Mouse (Mus musculus) layer of hippocampus, adult 11-12 months (tissue): Measurements from ENCODE around the gene Arhgap15.

Source experiments
- DNase-seq: peaks from one replicate; pipeline ENCODE4 v3.0.0; 2022; ENCODE audit warnings: low spot score

Gene Arhgap15

DNA sequence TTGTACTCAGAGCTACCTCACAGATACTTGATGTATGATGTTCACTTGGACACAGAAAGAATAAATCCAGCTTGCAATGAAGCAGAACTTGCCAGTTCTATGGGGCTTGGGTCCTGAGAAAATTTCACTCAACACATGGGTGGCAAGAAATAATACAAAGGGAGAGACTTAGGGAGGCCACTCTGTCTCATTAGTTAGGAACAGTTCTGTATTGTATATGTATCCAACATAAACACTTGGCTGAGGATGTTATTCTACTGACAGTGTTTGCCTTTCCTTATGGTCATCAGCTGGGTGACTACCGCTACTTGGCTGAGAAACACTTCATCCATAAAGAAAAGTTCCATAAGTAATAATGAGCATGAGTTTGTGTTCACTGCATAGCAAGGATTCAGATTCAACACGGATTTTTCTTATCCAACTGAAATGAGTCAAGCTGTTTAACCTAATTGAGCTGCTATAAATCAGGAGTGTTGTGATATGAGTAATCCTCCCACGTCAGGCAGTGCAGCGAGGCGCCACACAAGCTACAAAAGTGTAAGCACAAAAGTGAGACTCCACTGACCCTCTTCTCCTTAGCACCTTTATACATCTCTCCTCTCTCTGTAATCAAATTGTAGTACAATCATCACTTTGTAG, 607.7 kb downstream of the Arhgap15 start:
- no peak for DNase-seq

DNA sequence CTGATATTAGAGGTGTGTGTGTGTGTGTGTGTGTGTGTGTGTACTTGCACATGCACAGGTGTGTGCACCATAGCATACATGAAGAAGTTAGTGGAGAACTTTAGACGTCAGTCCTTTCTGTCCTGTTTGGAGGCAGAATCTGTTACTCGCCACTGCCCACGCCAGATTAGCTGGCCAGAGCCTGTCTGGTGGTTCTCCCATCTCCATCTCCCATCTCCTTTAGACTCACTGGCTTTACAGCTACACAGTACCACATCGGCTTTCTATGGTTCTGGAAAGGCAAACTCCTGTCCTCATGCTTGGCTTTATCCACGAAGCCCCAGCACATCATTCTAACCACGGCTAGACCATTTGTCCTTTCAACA, 608.2 kb downstream of the Arhgap15 start:
- DNase-seq = no peak

DNA sequence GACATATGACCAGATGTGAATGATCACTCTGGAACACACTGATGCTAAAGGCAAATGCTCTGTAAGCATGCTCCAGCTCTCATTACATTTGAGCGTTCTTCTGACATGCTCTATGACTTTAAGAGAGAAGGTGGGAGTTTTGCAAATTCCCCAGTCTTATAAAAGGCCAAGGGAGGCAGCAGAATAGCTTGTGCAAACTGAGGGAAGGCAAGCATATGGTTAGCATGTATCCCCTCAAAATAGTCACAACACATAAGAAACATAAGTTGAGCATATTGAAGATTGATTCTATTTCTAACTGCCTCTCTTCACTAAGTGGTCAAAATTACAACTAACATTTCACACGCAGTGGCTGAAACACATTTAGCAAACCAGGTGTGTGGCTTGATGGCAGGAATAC, 631.6 kb downstream of the Arhgap15 start:
- DNase-seq = no peak

DNA sequence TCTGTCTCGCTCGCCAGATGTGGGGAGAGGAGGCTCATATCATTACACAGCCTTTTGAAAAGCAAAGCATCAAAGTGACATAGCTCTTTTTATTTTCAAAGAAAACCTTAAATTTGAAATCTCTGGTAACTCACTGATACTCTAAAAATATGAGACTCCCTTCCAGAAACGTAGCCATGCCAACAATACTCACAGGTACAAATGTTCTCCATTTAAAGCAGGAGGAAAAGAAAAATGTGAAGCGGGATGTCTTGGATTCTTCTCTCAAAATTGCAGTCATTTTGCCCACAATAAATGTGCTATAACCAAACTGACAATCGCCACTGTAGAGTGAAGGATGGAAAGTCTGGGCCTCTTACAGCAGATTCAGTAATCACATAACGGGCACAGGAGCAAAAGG, 635.9 kb downstream of the Arhgap15 start:
- DNase-seq = no peak

DNA sequence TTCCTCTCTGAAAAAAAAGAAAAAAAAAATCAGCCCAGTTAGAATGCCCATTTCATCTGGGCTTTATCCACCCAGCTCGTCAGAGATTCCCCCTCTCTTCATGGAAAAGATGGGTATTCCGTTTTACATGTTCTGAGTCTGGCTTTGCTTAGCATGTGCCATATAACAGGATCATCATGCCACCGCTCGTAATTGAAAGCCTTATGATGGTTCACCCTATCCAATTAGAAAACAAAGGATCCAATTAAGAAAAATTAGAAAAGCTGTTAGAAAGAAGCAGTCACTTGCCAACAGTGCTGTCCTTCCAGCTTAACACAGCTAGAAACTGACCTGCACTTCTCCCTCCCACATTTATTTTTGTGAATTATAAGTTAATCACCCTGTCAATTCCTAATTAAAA, 640.9 kb downstream of the Arhgap15 start:
- no peak for DNase-seq

DNA sequence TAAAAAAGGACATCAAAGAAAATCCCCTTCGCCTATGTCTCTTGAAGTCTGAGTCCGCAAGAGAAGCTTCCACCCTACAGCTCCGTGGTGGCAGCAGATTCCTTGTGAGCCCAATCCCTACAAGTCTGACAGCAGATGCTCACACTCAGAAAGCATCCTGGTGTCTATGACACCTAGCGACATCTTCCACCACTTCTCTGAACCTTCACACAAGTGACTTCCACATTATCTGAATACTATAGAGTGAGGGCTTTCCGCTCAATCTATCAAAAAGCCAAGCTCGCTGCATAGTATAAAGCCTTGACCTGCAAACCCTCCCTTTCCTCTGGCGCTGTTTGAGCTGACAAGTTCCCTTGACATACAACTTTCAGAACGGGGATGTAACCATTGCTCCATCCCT, 645.2 kb downstream of the Arhgap15 start:
- DNase-seq = no peak

DNA sequence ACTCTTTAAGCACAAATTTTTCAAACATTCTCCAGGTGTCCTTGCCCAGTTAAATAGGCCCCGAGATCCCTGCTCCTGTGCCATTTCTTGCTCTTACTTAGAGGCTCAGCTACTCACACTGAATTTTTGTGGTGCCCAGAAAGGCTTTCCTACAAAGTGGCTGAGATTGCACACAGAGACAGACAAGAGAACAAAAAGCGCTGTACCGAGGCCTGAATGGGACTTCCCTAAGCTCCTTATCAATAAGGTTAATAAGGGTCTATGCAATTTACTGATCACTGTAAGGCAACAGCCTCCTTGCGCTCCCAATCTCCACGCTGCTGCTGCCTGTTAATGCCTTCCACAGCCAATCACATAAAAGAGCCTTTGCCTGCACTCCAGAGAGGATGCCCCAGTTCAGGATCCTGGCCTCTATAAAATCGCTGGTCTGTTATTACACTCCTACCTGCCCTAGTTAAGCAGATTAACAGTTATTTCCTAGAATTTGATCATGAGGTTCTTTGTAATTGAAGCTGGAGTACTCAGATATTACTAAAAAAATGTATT, 646.4 kb downstream of the Arhgap15 start:
- no peak for DNase-seq

- no peak for DNase-seq
These were observed 647.0 kb downstream of the Arhgap15 start for GRCm38 (mm10) chr2:44395577-44395976.

DNA sequence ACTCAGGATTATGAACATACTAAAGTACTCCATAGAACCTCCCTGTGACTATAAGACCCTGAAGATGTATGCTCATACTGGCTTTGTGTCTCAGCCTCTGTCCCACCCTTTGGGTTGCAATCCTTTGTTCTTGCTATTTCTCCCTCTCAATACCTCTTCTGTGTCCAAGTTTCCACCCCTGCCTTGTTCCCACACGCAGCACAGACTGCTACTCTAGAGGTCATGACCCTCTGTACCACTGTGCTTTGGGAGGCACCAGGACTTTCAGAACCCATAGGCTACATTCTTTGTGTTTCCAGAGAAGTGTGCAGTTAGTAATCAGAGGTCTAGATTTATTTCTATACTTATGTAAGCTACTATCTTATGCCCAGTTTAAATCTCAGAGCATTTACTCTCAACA, 648.6 kb downstream of the Arhgap15 start:
- no peak for DNase-seq

GRCm38 (mm10) chr2:44397735-44398337, 649.2 kb downstream of the Arhgap15 start:
- no peak for DNase-seq

DNA sequence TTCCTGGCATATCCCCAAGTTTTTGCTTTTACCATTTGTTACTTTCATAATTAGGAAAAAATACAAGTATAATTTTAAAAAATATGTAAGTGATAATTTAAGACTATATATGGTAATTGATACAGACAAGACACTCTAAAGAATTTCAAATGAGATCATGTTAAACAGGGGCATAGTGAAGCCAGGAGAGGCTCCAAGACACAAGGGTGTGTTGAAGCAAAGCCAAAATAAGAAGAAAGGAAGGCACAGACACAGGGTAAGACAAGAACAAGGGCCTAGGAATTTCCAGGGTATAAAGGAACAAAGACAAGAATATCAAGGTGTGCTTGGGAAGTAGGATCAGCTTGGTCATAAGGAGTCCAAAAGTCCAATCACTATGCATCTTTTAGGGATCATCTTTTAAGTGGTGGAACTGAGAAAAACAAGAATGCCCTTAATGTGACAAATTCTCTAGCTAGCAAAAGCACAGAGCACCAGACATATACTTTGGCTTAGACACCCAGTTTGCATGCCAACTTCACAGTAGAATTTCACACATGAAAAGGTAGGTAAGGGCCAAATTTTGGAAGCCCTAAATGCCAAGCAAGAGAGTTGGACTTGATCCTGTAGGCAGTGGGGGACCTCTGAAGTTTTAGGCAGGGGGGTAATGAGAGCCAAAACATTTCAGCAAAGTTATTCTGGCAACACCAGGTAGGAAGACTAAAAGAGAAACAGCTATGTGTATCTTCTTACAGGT, 650.7 kb downstream of the Arhgap15 start:
- no peak for DNase-seq

DNA sequence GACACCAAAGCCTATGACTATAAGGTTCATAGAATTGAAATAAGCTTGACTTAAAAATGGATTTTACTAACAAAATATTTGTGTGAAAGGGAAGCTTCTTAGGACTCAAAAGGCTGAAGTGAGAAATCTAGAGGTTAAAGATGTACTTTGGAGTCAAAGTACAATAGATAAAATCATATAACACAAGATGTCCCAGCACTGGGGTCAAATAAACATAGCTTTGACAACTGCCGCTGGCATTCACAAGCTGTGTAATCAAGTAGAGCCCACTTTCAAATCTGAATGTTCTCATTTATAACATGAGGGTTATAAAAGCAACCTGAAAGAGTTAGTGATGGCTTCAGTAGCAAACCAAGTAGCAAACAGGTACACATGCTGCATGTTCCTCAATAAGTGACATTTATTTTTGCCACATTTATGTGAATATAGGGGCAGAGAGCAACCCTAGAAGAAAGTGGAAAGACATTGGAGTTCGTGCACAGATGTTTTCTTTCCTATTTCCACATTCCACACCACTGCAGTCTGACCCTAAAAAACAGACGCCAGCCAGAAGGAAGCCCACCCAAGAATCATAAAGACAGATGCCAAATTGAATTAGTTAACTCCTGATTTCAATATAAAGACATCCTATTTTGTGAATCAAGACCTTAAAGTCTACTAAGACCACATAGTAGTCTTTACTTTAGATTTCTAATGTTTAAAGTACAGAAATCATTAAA, 653.2 kb downstream of the Arhgap15 start:
- no peak for DNase-seq

GRCm38 (mm10) chr2:44411660-44412059, 663.0 kb downstream of the Arhgap15 start:
- DNase-seq = no peak

GRCm38 (mm10) chr2:44416331-44416730, 667.7 kb downstream of the Arhgap15 start:
- no peak for DNase-seq

DNA sequence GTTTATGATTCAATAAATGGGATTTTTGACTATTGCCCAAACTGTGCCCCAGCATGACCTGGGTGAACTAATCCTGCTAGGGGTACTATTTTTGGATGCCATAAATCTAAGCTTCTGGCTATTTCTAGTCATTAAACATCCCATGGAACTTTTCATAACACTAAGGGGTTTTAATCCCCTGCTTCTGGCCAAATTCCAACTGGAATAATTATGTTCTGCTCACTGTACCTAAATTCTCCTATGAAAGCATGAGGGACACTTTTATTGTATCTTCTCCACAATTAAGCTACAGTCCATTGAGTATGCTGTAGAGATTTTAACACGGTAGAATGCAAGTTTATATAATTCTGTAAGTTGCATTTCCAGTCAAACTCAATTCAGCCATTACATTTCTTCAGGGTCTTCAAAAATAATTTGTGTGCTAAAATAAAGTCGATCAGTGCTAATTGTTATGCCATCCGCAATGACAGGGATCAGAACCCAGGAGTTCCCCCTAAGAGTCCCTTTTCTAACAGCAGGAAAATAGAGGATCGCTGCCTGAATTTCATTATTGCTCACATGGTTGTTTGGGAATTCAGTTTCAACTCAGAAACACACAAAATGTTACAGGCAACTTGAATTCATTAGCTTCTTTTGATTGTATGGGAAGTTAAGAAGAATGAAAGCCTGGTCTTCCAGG, 671.1 kb downstream of the Arhgap15 start:
- no peak for DNase-seq

DNA sequence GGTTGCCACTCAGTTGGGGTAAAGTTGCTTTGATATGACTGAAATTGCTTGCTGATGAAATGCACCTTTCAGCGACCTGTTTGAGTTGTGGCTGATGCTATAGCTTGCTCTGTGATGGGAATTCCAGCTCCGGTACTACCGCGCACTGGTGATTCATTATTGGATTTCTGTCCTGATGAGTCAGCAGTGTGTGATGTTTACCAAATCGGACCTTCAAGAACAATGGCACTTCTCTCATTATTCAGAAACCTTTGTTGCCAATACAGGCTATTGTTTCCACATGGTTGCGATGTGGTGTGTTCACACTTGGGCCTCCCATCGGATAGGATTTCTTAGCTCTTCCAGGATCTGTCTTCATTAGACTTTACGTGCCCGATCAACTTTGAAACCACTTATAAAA, 681.9 kb downstream of the Arhgap15 start:
- DNase-seq = peak; percentile 50

GRCm38 (mm10) chr2:44436652-44437051, 688.0 kb downstream of the Arhgap15 start:
- DNase-seq = no peak

- no peak for DNase-seq
These were observed 689.0 kb downstream of the Arhgap15 start for GRCm38 (mm10) chr2:44437496-44438057.

DNA sequence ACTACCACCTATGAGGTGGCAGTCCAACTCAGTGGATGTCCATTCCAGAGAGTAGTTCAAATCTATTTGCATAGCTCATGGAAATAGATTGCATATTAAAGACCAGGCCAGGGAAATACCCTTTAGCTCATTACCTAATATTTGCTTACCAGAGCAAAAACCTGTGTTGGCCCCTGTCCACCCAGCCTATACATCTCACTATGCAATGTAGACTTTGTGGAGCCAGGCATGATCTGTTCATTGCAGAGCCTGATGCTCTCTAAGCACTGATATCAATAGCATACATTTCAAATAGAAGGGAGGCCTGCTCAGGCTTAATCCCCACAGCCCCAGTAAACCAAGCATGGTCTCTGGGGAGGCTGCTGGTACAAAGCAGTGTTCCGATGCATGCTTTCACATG, 689.4 kb downstream of the Arhgap15 start:
- DNase-seq = no peak

DNA sequence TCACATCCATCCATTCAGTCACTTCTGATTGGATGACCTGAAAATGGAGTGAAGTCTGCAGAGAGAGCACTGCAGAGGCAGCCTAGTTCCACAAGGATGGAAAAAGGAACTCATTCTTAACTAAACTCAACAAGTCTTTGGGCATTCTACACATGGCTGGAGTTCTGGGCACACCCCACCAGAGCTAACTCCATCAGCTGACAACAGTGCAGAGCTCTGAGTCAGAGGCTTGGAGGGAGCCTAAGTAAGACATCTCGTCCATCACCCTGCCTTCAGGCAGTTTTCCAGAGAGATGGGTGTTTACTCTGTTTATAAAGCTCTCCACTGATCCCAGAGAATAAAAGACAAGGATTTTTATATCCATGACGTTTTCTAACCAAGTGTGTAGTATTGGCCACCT, 696.3 kb downstream of the Arhgap15 start:
- no peak for DNase-seq
